Mouse (Mus musculus) embryonic facial prominence, embryonic 14.5 days (tissue): ENCODE results near the gene Tm9sf3. TPM values are rescaled to one million over a fixed set of nuclear protein-coding genes. Genes with fewer than 3 reads are reported as not detected.

ENCODE experiments used
- ATAC-seq: fragments of 200-750 bp; cut with Nextera tagmentation; 2 replicates; pipeline ENCODE4 v1.8.0; 2017; ENCODE audit warnings: low read depth, moderate number of reproducible peaks, moderate TSS enrichment
- DNase-seq: peaks from one replicate; pipeline ENCODE4 v3.0.0-alpha.2; 2015; ENCODE audit warnings: low spot score
- H3K27ac ChIP-seq: fragments of 300-500 bp; sonication (generic); replicated peaks from 2 replicates; pipeline ENCODE4 v1.5.1; 2014; ENCODE audit warnings: low read depth, mild to moderate bottlenecking, low read length, moderate library complexity
- H3K27me3 ChIP-seq: fragments of 300-500 bp; sonication (generic); replicated peaks from 2 replicates; pipeline ENCODE4 v1.6.1; 2014; ENCODE audit warnings: low read length; ENCODE audit not compliant: control insufficient read depth, insufficient read depth
- H3K36me3 ChIP-seq: fragments of 300-500 bp; sonication (generic); 2 replicates; pipeline ENCODE4 v1.6.1; 2014; ENCODE audit warnings: low read length, mixed read lengths; ENCODE audit not compliant: control insufficient read depth, insufficient read depth
- H3K4me1 ChIP-seq: fragments of 300-500 bp; sonication (generic); 2 replicates; pipeline ENCODE4 v1.6.1; 2014; ENCODE audit warnings: antibody characterized with exemption, low read length; ENCODE audit not compliant: control insufficient read depth, insufficient read depth
- H3K4me2 ChIP-seq: fragments of 300-500 bp; sonication (generic); 2 replicates; pipeline ENCODE4 v1.6.1; 2014; ENCODE audit warnings: low read depth, mild to moderate bottlenecking, low read length, moderate library complexity, mixed read lengths
- H3K4me3 ChIP-seq: fragments of 300-500 bp; sonication (generic); 2 replicates; pipeline ENCODE4 v1.5.1; 2014; ENCODE audit warnings: low read depth, mild to moderate bottlenecking, low read length
- H3K9ac ChIP-seq: fragments of 300-500 bp; sonication (generic); 2 replicates; pipeline ENCODE4 v1.6.1; 2014; ENCODE audit warnings: low read depth, mild to moderate bottlenecking, low read length, moderate library complexity, mixed read lengths
- H3K9me3 ChIP-seq: fragments of 300-500 bp; sonication (generic); 2 replicates; pipeline ENCODE4 v1.6.1; 2016; ENCODE audit warnings: low read length; ENCODE audit not compliant: control insufficient read depth
- WGBS: fragments of 180-500 bp; shearing (Covaris S2); extraction: QIAGEN DNeasy Blood & Tissue Kit; methylation state at CpG from one replicate; pipeline ENCODE4 v1.1.7; 2014; 5-methylcytosine and 5-hydroxymethylcytosine counted together
- polyA plus RNA-seq: library from polyadenylated mRNA; unstranded; fragments of >200 nt; fragmentation: Nextera tagmentation; extraction: Ambion mirVana; gene quantifications from 2 replicates; pipeline ENCODE4 v1.2.1, GENCODE M21; 2014

Gene Tm9sf3
- polyA plus RNA-seq, 1 experiment from 2014 or later, result 172 TPM

GRCm38 (mm10) chr19:41176881-41177280, 86.9 kb downstream of the Tm9sf3 start:
- Histone ChIP-seq H3K9me3 (no peaks in the 10 kb centered on the region), H3K4me1 (no peaks in the 10 kb centered on the region), H3K4me3 (no peak overlapping the region), H3K9ac (no peak overlapping the region), H3K27ac (no peak overlapping the region), H3K27me3 (no peaks in the 10 kb centered on the region), H3K4me2 (no peak overlapping the region), H3K36me3 (no peaks in the 10 kb centered on the region)
- no peak for DNase-seq
- ATAC-seq, result no peak
- 64% methylated on average over 2 of the region's 2 CpGs for WGBS

- H3K27me3 ChIP-seq, result no peaks in the 10 kb centered on the region
- H3K4me3 ChIP-seq, result no peak overlapping the region
- no peak overlapping the region for H3K4me2 ChIP-seq
- H3K9ac ChIP-seq, result no peak overlapping the region
- ATAC-seq (no peak), DNase-seq (no peak)
- H3K9me3 ChIP-seq, result no peaks in the 10 kb centered on the region
- H3K4me1 ChIP-seq, result no peaks in the 10 kb centered on the region
- no peaks in the 10 kb centered on the region for H3K36me3 ChIP-seq
- 78% methylated on average over 5 of the region's 5 CpGs for WGBS
- no peak overlapping the region for H3K27ac ChIP-seq
Measured at GRCm38 (mm10) chr19:41165914-41166235, 97.9 kb downstream of the Tm9sf3 start.

GRCm38 (mm10) chr19:41165144-41165913, 98.5 kb downstream of the Tm9sf3 start:
- no peaks in the 10 kb centered on the region for H3K4me1 ChIP-seq
- H3K9me3 ChIP-seq, result no peaks in the 10 kb centered on the region
- H3K4me2 ChIP-seq, result no peak overlapping the region
- no peak for DNase-seq
- no peak overlapping the region for H3K4me3 ChIP-seq
- H3K9ac ChIP-seq, result no peak overlapping the region
- no peaks in the 10 kb centered on the region for H3K27me3 ChIP-seq
- H3K27ac ChIP-seq, result no peak overlapping the region
- 70% methylated on average over 14 of the region's 14 CpGs for WGBS
- ATAC-seq, result no peak
- H3K36me3 ChIP-seq, result no peaks in the 10 kb centered on the region

- 52% methylated on average over 10 of the region's 10 CpGs for WGBS
- H3K27ac ChIP-seq, result no peak overlapping the region
- ATAC-seq (no peak), DNase-seq (no peak)
- H3K4me1 ChIP-seq, result no peaks in the 10 kb centered on the region
- no peaks in the 10 kb centered on the region for H3K36me3 ChIP-seq
- H3K9me3 ChIP-seq, result no peaks in the 10 kb centered on the region
- H3K9ac ChIP-seq, result no peak overlapping the region
- no peak overlapping the region for H3K4me2 ChIP-seq
- H3K4me3 ChIP-seq, result no peak overlapping the region
- H3K27me3 ChIP-seq, result no peaks in the 10 kb centered on the region
Measured at GRCm38 (mm10) chr19:41164447-41165095, 99.2 kb downstream of the Tm9sf3 start.

Other genes with a start within 250 kb of the Tm9sf3 start
- 0.10 TPM in 1 of 2 replicates, not detected in the other for gene Dntt, start 234.7 kb downstream of the Tm9sf3 start, polyA plus RNA-seq
- not detected in 2 replicates for gene Opalin, start 186.9 kb downstream of the Tm9sf3 start, polyA plus RNA-seq
- 0.82 and 1.2 TPM in 2 replicates for gene Tll2, start 57.2 kb downstream of the Tm9sf3 start, polyA plus RNA-seq
- gene Pik3ap1, start 121.1 kb upstream of the Tm9sf3 start, polyA plus RNA-seq, result 2.7 and 4.2 TPM in 2 replicates
- gene Lcor, start 218.6 kb upstream of the Tm9sf3 start, polyA plus RNA-seq, result 9.7 and 10.5 TPM in 2 replicates